Mouse (Mus musculus): ENCODE measurements around the gene Gm42906. TPM values are rescaled to one million over a fixed set of nuclear protein-coding genes. Genes with fewer than 3 reads are reported as not detected.

Gene Gm42906
- total and polyA plus RNA-seq, 2 experiments from 2014 or later: not detected

DNA sequence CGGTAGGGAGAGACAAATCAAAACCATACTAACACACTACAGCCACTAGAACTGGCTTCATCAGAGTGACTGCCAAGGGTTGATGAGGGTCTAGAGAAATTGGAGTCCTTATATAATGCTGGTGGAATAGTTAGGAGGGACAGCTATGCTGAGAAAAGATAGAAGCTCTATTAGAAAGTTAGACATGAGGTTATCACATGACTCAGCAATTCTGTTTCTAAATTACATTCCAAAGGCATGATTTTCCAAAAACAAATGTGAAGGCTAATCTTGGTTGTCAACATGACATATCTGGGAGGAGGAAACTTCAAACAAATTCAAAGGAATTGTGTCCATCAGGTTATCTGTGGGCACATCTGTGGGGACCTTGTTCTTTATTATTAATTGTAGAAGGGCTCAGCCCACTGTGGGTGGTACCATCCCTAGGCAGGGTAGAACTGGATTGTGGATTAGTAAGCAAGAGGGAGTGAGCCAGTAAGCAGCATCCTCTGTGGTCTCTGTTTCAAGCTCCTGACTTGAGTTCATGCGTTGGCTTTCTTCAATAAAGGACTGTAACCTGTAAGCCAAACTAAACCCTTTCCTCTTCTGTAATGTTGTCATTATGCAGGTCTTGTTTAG is 10.4 kb downstream of the Gm42906 start:
- Histone ChIP-seq H3K9ac (replicated peaks; ENCODE audit: low read length) (no peak overlapping the region), H3K27me3 (ENCODE audit: insufficient read depth, low read length) (no peaks in the 10 kb centered on the region), H3K4me3 (ENCODE audit: low read length) (no peak overlapping the region), H3K9me3 (ENCODE audit: low read length) (no peaks in the 10 kb centered on the region), H3K36me3 (ENCODE audit: insufficient read depth, low read length) (no peaks in the 10 kb centered on the region), H3K4me2 (ENCODE audit: low read depth, low read length) (no peak overlapping the region), H3K27ac (no peak overlapping the region), H3K4me1 (ENCODE audit: insufficient read depth, low read length) (no peaks in the 10 kb centered on the region)
- DNase-seq (ENCODE audit: low spot score) (no peak), ATAC-seq (no peak)
- 73% methylated on average over 2 of the region's 2 CpGs for WGBS
- TF ChIP-seq CTCF (IDR thresholded peaks at IDR 0.05; ENCODE audit: low read depth): no peak

DNA sequence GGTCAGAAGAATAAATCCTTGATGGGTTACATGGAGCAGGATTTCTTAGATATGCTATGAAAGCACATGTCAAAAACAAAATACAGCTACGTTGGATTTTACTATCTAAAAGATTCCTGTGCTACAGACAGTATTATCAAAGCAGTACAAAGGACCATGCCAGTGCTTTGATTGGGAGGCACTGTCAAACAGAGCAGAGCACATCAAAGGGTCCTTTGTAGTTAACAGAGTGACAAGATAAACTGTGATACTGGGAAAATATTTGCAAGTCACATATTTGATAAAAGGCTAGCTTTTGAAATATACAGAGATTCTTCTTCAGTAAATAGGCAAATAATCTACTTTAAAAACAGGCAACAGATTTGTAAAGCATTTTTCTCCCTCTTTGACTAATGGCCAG is 11.0 kb downstream of the Gm42906 start:
- no peak overlapping the region for H3K4me3 ChIP-seq (ENCODE audit: low read length)
- H3K9ac ChIP-seq (replicated peaks; ENCODE audit: low read length): no peak overlapping the region
- no peaks in the 10 kb centered on the region for H3K27me3 ChIP-seq (ENCODE audit: insufficient read depth, low read length)
- 21% methylated on average over 1 of the region's 1 CpGs for WGBS
- no peak for ATAC-seq
- no peak for TF ChIP-seq CTCF (IDR thresholded peaks at IDR 0.05; ENCODE audit: low read depth)
- no peak for DNase-seq (ENCODE audit: low spot score)
- H3K4me2 ChIP-seq (ENCODE audit: low read depth, low read length): no peak overlapping the region
- no peak overlapping the region for H3K27ac ChIP-seq
- no peaks in the 10 kb centered on the region for H3K36me3 ChIP-seq (ENCODE audit: insufficient read depth, low read length)
- no peaks in the 10 kb centered on the region for H3K4me1 ChIP-seq (ENCODE audit: insufficient read depth, low read length)
- H3K9me3 ChIP-seq (ENCODE audit: low read length): no peaks in the 10 kb centered on the region

DNA sequence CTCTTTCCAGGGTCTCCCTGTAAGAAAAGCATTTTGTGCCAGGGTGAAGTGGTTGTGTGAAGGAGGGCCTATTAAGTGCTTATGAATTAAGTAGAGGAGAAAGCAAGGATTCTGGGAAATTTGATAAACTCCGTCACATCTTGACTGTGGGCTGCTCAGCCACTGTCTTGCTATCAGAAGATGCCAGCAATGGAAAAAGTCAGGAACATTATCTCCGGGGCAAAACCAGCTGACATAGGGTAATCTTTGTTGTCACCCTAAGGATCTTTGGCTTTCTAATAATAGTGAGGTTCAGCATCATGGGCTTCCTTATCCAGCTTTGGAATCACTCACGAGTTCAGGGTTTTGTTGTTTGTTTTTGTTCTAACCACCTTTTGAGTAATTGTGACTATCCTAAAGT is 14.3 kb downstream of the Gm42906 start:
- TF ChIP-seq CTCF (IDR thresholded peaks at IDR 0.05; ENCODE audit: low read depth): no peak
- H3K4me2 ChIP-seq (ENCODE audit: low read depth, low read length): no peak overlapping the region

GRCm38 (mm10) chr5:151412666-151413463 is 15.1 kb downstream of the Gm42906 start:
- Histone ChIP-seq H3K4me2 (ENCODE audit: low read depth, low read length) (no peak overlapping the region), H3K4me1 (ENCODE audit: insufficient read depth, low read length) (no peaks in the 10 kb centered on the region), H3K9ac (replicated peaks; ENCODE audit: low read length) (no peak overlapping the region), H3K36me3 (ENCODE audit: insufficient read depth, low read length) (no peaks in the 10 kb centered on the region), H3K27me3 (ENCODE audit: insufficient read depth, low read length) (no peaks in the 10 kb centered on the region), H3K4me3 (ENCODE audit: low read length) (no peak overlapping the region), H3K9me3 (ENCODE audit: low read length) (no peaks in the 10 kb centered on the region), H3K27ac (no peak overlapping the region)
- ATAC-seq (no peak), DNase-seq (ENCODE audit: low spot score) (no peak)
- 56% methylated on average over 11 of the region's 11 CpGs for WGBS
- no peak for TF ChIP-seq CTCF (IDR thresholded peaks at IDR 0.05; ENCODE audit: low read depth)

More for the DNA sequence above, 14.3 kb downstream of the Gm42906 start:
- no peak overlapping the region for H3K9ac ChIP-seq (replicated peaks; ENCODE audit: low read length)
- no peak overlapping the region for H3K27ac ChIP-seq
- DNase-seq (ENCODE audit: low spot score): no peak
- H3K9me3 ChIP-seq (ENCODE audit: low read length): no peaks in the 10 kb centered on the region
- H3K4me3 ChIP-seq (ENCODE audit: low read length): no peak overlapping the region
- ATAC-seq: no peak
- H3K36me3 ChIP-seq (ENCODE audit: insufficient read depth, low read length): no peaks in the 10 kb centered on the region
- H3K27me3 ChIP-seq (ENCODE audit: insufficient read depth, low read length): no peaks in the 10 kb centered on the region
- no peaks in the 10 kb centered on the region for H3K4me1 ChIP-seq (ENCODE audit: insufficient read depth, low read length)
- WGBS: 67% methylated on average over 3 of the region's 3 CpGs

DNA sequence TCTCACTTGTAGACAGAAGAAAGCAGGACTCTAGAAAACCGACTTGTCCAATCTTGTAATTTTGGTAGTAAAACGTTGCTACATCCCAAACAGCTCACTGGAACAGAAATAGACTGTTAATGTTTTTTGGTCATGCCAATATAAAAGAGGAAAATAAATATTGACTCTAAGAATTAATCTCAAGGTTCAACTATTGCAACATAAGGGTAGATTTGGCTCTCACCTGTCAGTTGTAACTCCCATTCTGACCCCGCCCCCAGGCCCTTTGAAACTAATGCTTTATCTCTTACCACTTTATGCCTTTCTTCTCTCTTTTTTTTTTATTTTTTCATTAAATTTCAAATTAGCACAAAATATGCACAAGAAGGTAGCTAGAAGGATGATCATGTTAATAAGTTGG is 18.0 kb downstream of the Gm42906 start:
- TF ChIP-seq CTCF (IDR thresholded peaks at IDR 0.05; ENCODE audit: low read depth): no peak
- WGBS: 70% methylated on average over 3 of the region's 3 CpGs
- ATAC-seq: no peak

DNA sequence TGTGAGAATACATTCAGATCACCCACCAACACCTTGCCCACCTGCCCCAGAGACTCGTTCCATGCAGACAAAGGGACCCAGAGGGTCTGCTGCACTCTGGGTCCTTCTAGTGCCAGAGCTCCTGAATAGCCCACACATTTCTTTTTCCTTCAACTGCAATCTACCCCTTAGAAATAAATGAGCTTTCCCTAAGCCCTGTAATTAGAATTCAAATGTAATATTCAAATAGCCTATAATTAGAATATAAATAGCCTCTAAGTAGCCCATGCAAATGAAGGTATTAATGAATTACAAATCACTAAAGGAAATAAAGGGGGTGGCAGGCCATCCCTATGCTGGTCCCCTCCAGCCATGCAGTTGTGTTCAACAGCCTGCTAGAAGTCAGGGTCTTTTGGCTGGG is 18.7 kb downstream of the Gm42906 start:
- 10% methylated on average over 1 of the region's 1 CpGs for WGBS
- no peak overlapping the region for H3K27ac ChIP-seq

More for the DNA sequence above, 18.0 kb downstream of the Gm42906 start:
- Histone ChIP-seq H3K4me1 (ENCODE audit: insufficient read depth, low read length) (no peaks in the 10 kb centered on the region), H3K36me3 (ENCODE audit: insufficient read depth, low read length) (no peaks in the 10 kb centered on the region), H3K27me3 (ENCODE audit: insufficient read depth, low read length) (no peaks in the 10 kb centered on the region), H3K9me3 (ENCODE audit: low read length) (no peaks in the 10 kb centered on the region), H3K27ac (no peak overlapping the region), H3K4me3 (ENCODE audit: low read length) (no peak overlapping the region), H3K4me2 (ENCODE audit: low read depth, low read length) (no peak overlapping the region), H3K9ac (replicated peaks; ENCODE audit: low read length) (no peak overlapping the region)
- DNase-seq (ENCODE audit: low spot score): no peak

More for the DNA sequence above, 18.7 kb downstream of the Gm42906 start:
- no peaks in the 10 kb centered on the region for H3K9me3 ChIP-seq (ENCODE audit: low read length)
- no peak overlapping the region for H3K4me3 ChIP-seq (ENCODE audit: low read length)
- ATAC-seq (no peak), DNase-seq (ENCODE audit: low spot score) (no peak)
- H3K27me3 ChIP-seq (ENCODE audit: insufficient read depth, low read length): no peaks in the 10 kb centered on the region
- H3K9ac ChIP-seq (replicated peaks; ENCODE audit: low read length): no peak overlapping the region
- H3K36me3 ChIP-seq (ENCODE audit: insufficient read depth, low read length): no peaks in the 10 kb centered on the region
- H3K4me1 ChIP-seq (ENCODE audit: insufficient read depth, low read length): no peaks in the 10 kb centered on the region
- TF ChIP-seq CTCF (IDR thresholded peaks at IDR 0.05; ENCODE audit: low read depth): no peak
- H3K4me2 ChIP-seq (ENCODE audit: low read depth, low read length): no peak overlapping the region
